Mouse (Mus musculus) urinary bladder, postnatal 25 days (tissue): ENCODE measurements around the gene Hoga1.

Experiments
- DNase-seq: peaks from one replicate; pipeline ENCODE4 v3.0.0; 2022; ENCODE audit warnings: low spot score

Hoga1 gene

DNA sequence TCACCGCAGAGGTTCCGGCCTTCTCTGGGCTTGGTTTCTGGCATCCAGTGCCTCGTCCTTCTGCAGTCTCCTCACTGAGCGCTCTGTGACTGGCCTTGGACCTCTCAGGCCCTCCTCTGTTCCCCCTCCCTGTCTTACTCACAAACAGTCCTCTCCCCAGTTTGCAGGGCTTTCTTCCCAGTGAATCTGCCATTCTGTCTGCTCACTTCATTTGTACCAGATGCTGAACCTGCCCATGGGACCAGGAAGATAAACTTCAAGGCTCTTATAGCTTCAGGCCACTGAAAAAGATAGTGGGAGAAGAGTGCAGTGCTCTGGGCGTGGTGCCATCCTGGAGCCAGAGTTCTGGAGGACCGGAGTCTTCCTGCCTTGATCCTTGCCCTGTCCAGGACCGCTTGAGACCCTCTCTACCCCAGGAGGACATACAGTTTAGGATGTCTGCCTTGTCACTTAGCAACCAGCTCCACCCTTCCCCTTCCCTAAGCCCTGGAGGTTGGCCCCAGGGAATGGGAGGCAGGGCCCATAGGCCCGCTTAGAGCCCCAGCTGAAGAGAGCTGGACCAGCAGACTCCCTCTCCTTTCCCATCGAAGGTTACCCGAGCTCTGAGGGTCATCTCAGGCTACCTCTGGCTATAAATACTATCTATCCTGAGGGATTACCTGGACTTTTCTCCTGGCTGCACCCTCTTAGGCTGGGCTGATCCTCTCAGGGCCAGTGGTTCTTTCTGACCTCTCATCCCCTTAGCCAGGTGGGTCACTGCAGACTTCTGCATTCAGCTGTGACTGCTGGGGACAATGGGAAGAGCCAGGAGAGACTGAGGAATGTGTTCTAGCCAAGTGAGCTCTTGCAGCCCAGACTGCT is 23.5 kb upstream of the Hoga1 start:
- no peak for DNase-seq

DNA sequence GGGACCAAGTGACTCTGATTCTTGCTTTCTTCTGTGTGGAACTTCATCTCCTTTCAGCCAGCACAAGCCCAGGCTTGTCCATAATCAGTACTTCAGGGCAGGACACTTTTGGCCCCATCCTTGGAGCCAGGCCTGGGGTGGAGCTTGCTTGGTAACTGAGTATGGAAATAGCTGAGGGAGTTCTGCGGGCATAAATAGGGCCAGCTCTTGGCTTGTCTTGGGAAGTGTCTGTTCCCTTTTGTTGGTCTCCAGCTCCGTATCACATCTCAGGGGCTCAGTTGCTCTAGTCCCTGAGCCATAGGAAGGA is 22.9 kb upstream of the Hoga1 start:
- no peak for DNase-seq

DNA sequence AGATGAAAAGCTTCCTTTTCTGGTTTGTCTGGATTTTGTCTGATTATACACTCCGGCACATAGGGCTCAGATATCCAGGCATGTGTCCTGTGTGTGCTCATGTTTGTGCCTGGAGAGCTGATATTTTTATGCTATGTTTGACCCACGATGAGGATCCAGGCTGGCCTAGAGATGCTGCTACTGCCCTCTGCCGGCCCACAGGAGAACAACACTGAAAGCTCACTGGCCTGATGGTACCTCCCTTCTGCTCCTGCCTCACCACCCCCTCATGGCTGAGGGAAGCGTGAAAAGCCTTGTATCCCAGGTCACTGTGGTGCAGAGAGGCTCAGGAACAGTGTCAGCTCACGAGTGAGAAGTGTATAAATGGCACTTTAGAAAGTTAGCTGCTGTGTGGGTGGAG is 19.3 kb upstream of the Hoga1 start:
- DNase-seq: peak; percentile 82

- no peak for DNase-seq
Observed at GRCm38 (mm10) chr19:42031112-42031511, 14.3 kb upstream of the Hoga1 start.

DNA sequence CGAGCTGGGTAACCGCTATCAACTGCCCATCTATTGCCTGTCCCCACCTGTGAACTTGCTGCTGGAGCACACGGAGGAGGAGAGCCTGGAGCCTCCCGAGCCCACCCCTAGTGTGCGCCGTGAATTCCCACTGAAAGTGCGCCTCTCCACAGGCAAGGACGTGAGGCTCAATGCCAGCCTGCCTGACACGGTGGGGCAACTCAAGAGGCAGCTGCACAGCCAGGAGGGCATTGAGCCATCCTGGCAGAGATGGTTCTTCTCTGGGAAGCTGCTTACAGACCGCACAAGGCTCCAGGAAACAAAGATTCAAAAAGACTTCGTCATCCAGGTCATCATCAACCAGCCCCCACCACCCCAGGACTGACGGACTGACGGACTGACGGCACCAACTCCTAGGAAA is 11.8 kb upstream of the Hoga1 start:
- DNase-seq: no peak

DNA sequence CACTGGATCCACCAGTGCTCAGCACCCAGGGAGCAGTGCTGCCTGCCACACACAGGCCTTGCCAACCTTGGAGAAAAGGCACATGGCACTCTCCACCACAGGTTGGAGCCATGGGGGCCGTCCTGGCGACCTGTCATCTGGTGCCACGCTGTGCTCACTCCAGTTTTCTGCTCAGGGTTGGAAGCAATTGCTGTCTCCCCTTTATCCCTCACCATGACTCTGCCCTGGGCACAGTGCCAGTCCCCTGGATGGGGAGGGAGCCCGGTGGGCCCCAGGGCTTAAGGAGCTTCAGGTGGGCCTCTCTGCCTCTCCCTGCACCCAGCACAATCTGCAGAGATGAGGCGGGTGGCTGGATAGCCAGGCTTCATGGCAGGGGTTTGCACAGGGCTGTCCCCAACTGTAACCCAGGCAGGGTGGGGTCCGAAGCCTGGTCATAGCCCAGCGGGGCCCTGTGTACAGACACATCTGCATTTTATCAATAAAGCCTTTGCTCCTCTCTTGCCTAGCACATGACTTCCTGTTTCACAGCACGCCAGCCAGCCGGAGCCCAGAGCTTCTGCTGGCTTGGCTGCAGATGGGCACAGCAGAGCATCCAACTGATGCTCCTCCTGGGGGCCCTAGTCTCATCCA is 11.1 kb upstream of the Hoga1 start:
- DNase-seq: no peak

DNA sequence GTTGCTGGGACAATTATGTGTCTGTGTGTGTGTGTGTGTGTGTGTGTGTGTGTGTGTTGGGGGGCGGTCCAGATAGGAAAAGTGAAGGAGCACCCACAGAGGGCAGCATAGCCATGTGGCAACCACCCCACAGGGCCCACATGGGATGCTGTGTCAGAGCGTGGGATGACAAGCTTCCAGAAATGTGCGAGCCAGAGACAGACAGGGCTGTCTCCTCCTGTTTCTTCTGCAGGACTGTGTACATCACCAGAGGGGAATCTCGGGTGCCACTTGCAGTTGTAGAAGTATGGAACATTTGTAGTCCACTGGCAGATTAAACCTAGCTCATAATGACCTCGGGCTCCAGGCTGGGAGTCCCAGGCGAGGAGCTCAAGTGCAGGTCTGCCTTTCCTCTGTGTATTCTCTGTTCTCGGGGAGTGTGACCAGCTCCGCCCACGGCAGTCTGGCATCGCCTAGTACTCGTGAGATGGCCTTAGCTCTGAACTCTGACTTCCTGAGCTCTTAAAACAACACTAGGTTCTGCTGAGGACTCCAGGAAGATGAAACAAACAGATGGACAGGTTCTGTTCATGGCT is 10.4 kb upstream of the Hoga1 start:
- DNase-seq: no peak

GRCm38 (mm10) chr19:42035456-42036248 is 9.8 kb upstream of the Hoga1 start, which contains the start of gene Ankrd2:
Gene Ankrd2 (plus strand): TSS chr19:42036000.
- DNase-seq: peak; percentile 78

- no peak for DNase-seq
Observed at GRCm38 (mm10) chr19:42036357-42036756, 9.1 kb upstream of the Hoga1 start.

DNA sequence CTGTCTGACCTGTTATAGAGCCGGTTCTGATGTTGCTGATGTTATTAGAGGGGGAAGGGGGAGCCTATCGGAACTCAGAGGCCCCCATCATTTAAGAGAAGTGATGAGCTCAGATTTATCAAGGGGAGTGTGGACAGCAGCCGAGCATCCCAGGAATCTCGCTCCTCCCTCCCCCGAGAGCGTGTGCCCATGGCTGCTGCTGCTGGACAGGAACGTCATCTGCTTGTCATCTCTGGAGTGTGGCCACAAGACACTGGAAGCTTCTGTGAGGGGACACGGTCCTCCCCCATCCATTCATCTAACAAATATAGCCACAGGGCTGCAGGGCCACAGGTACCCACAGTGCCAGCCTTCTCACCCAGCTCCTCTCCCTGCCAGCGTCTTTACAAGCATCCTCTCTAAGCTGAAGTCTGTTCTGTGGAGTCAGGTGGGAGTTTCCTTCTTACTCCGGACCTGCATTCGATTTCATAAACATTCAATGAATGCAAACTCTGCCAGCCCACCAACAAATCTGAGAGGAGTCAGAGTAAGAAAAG is 8.2 kb upstream of the Hoga1 start:
- DNase-seq: no peak

GRCm38 (mm10) chr19:42038310-42038709 is 7.1 kb upstream of the Hoga1 start:
- DNase-seq: no peak

DNA sequence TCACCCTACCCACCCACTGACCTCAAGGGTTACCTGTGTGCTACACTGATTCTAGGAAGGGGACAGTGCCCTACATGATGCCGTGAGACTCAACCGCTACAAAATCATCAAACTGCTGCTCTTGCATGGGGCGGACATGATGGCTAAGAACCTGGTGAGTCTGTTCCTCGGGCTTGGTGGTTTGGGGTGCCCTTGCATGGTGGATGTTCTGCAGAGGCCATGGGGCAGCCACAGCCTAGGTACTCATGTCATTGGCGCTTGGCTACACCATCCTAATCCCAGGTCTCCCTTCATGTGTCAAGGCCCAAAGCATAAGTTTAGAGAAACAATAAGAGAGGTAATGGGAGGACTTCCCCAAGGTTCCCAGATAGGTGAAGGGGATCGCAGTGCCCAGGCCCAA is 1.4 kb upstream of the Hoga1 start:
- DNase-seq: no peak

- DNase-seq: no peak
Observed at GRCm38 (mm10) chr19:42050251-42050650, 4.8 kb downstream of the Hoga1 start.

DNA sequence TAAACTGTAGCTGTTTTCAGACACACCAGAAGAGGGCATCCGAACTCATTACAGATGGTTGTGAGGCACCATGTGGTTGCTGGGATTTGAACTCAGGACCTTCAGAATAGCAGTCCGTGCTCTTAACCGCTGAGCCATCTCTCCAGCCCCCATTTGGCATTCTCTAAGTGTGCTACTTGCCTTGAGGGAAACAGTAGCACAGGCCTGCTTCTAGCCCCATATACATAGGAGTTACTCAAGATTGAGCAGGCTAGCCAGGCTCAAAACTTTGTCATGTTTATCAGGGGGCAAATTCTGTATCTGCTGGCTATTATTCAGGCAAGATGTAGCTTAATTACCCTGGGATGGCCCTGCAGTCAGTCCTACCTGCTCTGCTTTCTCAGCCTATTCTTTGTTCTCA is 5.9 kb downstream of the Hoga1 start:
- no peak for DNase-seq

GRCm38 (mm10) chr19:42051948-42052347 is 6.5 kb downstream of the Hoga1 start, which contains the start of gene 4933411K16Rik:
Gene 4933411K16Rik (plus strand): TSS chr19:42052248.
- no peak for DNase-seq

DNA sequence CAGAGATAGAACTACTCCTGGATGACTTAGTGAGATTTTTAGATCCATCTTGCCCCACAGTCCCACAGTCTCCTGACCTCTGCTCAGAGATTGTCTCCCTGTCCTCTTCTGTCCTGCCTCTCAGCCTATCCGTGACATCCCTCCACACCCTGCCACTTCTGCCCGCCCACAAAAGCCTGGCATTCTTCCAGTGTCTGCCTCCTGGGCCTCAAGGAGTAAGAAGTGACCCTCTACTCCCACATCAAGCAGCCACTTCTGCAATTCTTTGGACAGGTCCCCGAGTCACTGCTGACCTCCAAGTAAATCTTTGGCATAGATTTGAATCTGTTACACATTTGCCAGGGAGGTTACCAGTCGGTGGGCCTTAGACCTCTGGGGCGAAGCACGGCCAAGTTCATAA is 8.8 kb downstream of the Hoga1 start:
- DNase-seq: no peak

- DNase-seq: no peak
Observed at GRCm38 (mm10) chr19:42055881-42056280, 10.5 kb downstream of the Hoga1 start.

- DNase-seq: no peak
Observed at GRCm38 (mm10) chr19:42056719-42057409, 11.5 kb downstream of the Hoga1 start.

- DNase-seq: no peak
Observed at GRCm38 (mm10) chr19:42058426-42058825, 13.0 kb downstream of the Hoga1 start.

GRCm38 (mm10) chr19:42061443-42061842 is 16.0 kb downstream of the Hoga1 start:
- DNase-seq: no peak

DNA sequence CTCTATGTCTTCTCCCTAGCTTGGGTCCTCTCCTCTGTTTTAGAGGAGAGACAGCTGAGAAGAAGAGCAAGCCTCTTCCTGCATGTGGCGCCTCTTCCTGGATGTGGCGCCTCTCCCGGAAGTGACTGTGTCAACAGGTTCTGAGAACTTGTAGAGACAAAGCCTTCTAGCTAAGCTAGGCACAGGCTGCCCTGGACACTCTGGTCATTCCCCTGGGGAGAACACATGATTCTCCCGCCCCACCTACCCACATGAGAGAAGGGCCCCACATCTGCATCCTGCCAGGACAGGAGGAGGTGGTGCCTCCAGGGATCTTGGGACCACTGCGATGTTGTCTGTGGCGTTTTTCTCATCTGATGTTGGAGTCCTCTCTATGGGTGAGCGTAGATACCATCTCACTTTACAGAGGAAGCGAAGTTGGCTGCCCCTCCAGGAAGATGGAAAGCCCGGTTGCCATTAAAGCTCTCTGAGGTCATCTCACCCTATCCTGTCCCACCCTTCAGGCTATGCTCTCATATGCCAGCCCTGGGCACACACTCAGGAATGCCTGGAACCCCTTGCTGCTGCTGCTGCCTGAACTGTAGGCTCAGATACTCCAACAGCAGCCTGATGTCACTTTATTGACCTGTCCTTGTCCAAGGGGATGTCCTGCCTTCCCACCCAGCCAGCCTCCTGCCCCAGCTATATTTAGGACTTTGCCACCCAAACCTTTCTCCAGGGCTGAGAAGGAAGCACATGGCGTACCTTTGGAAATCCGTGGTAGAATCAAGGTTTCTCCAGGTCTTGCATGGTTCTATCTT is 23.2 kb downstream of the Hoga1 start:
- DNase-seq: no peak
